Mouse (Mus musculus): ENCODE measurements around the gene Flnc. TPM values are rescaled to one million over a fixed set of nuclear protein-coding genes. Genes with fewer than 3 reads are reported as not detected.

Gene Flnc
- polyA plus RNA-seq, 1 experiment from 2014 or later, result 5.8 TPM

DNA sequence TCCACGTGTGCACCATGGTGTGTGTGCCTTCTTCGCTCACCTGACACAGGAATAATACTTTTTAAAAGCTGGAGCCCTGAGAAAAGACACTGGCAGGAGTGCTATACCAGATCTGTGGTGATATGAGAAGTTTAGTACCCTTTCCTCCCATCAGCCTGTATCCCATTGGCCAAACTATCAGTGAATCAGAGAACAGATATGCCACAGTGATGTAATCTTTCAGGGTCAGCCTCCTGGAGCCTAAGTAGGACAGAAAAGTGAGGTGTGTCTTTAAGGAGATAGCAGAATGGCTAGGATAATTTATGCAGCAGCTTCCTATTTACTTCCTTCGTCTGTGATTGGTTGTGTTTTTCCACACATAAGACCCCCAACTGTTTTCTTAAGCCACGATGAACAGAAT is 4.9 kb upstream of the Flnc start:
- 58% methylated on average over 4 of the region's 4 CpGs for WGBS
- Histone ChIP-seq H3K27me3 (ENCODE audit: control insufficient read depth, insufficient read depth, low read depth, low read length) (peaks cover 9% of the 10 kb centered on the region), H3K27ac (ENCODE audit: low read length) (no peak overlapping the region)

GRCm38 (mm10) chr6:29430681-29431420 is 2.2 kb upstream of the Flnc start:
- Histone ChIP-seq H3K27me3 (ENCODE audit: control insufficient read depth, insufficient read depth, low read depth, low read length) (peaks cover 21% of the 10 kb centered on the region), H3K27ac (ENCODE audit: low read length) (no peak overlapping the region), H3K4me1 (replicated peaks; ENCODE audit: control insufficient read depth, insufficient read depth, low read length) (peaks cover 15% of the 10 kb centered on the region), H3K9me3 (ENCODE audit: control insufficient read depth, low read length) (no peaks in the 10 kb centered on the region), H3K4me3 (ENCODE audit: low read length) (no peak overlapping the region), H3K9ac (ENCODE audit: low read length) (no peak overlapping the region), H3K36me3 (ENCODE audit: control insufficient read depth, insufficient read depth, low read length) (no peaks in the 10 kb centered on the region), H3K4me2 (ENCODE audit: low read depth, low read length) (no peak overlapping the region)
- no peak for ATAC-seq (ENCODE audit: low read depth)
- 55% methylated on average over 15 of the region's 15 CpGs for WGBS

More for the DNA sequence above, 4.9 kb upstream of the Flnc start:
- Histone ChIP-seq H3K4me3 (ENCODE audit: low read length) (no peak overlapping the region), H3K4me2 (ENCODE audit: low read depth, low read length) (no peak overlapping the region), H3K9ac (ENCODE audit: low read length) (no peak overlapping the region), H3K4me1 (replicated peaks; ENCODE audit: control insufficient read depth, insufficient read depth, low read length) (peaks cover 9% of the 10 kb centered on the region), H3K36me3 (ENCODE audit: control insufficient read depth, insufficient read depth, low read length) (no peaks in the 10 kb centered on the region), H3K9me3 (ENCODE audit: control insufficient read depth, low read length) (no peaks in the 10 kb centered on the region)
- ATAC-seq (ENCODE audit: low read depth), result no peak

- no peaks in the 10 kb centered on the region for H3K36me3 ChIP-seq (ENCODE audit: control insufficient read depth, insufficient read depth, low read length)
- 29% methylated on average over 5 of the region's 5 CpGs for WGBS
- no peak overlapping the region for H3K27ac ChIP-seq (ENCODE audit: low read length)
- no peak overlapping the region for H3K4me2 ChIP-seq (ENCODE audit: low read depth, low read length)
- H3K27me3 ChIP-seq (ENCODE audit: control insufficient read depth, insufficient read depth, low read depth, low read length), result peaks cover 21% of the 10 kb centered on the region
- no peak overlapping the region for H3K4me3 ChIP-seq (ENCODE audit: low read length)
- ATAC-seq (ENCODE audit: low read depth), result no peak
- H3K9me3 ChIP-seq (ENCODE audit: control insufficient read depth, low read length), result no peaks in the 10 kb centered on the region
- H3K4me1 ChIP-seq (replicated peaks; ENCODE audit: control insufficient read depth, insufficient read depth, low read length), result peaks cover 21% of the 10 kb centered on the region
- H3K9ac ChIP-seq (ENCODE audit: low read length), result no peak overlapping the region
Observed at GRCm38 (mm10) chr6:29431473-29431872, 1.6 kb upstream of the Flnc start.

GRCm38 (mm10) chr6:29432156-29432555 is 900 bp upstream of the Flnc start:
- no peak overlapping the region for H3K4me3 ChIP-seq (ENCODE audit: low read length)
- ATAC-seq (ENCODE audit: low read depth), result no peak
- H3K36me3 ChIP-seq (ENCODE audit: control insufficient read depth, insufficient read depth, low read length), result no peaks in the 10 kb centered on the region
- peaks cover 23% of the 10 kb centered on the region for H3K4me1 ChIP-seq (replicated peaks; ENCODE audit: control insufficient read depth, insufficient read depth, low read length)
- H3K27ac ChIP-seq (ENCODE audit: low read length), result no peak overlapping the region
- 21% methylated on average over 3 of the region's 3 CpGs for WGBS
- no peak overlapping the region for H3K9ac ChIP-seq (ENCODE audit: low read length)
- no peaks in the 10 kb centered on the region for H3K9me3 ChIP-seq (ENCODE audit: control insufficient read depth, low read length)
- peaks cover 21% of the 10 kb centered on the region for H3K27me3 ChIP-seq (ENCODE audit: control insufficient read depth, insufficient read depth, low read depth, low read length)
- H3K4me2 ChIP-seq (ENCODE audit: low read depth, low read length), result no peak overlapping the region

GRCm38 (mm10) chr6:29432676-29433037 is 399 bp upstream of the Flnc start:
- Histone ChIP-seq H3K4me3 (ENCODE audit: low read length) (peak overlapping the region; percentile 65), H3K4me1 (replicated peaks; ENCODE audit: control insufficient read depth, insufficient read depth, low read length) (peaks cover 23% of the 10 kb centered on the region), H3K9me3 (ENCODE audit: control insufficient read depth, low read length) (no peaks in the 10 kb centered on the region), H3K27ac (ENCODE audit: low read length) (no peak overlapping the region), H3K36me3 (ENCODE audit: control insufficient read depth, insufficient read depth, low read length) (no peaks in the 10 kb centered on the region), H3K4me2 (ENCODE audit: low read depth, low read length) (peak overlapping the region; percentile 94), H3K27me3 (ENCODE audit: control insufficient read depth, insufficient read depth, low read depth, low read length) (peaks cover 21% of the 10 kb centered on the region), H3K9ac (ENCODE audit: low read length) (peak overlapping the region; percentile 74)
- ATAC-seq (ENCODE audit: low read depth), result no peak

GRCm38 (mm10) chr6:29433804-29434795 is 1.0 kb downstream of the Flnc start:
- no peaks in the 10 kb centered on the region for H3K36me3 ChIP-seq (ENCODE audit: control insufficient read depth, insufficient read depth, low read length)
- H3K9me3 ChIP-seq (ENCODE audit: control insufficient read depth, low read length), result no peaks in the 10 kb centered on the region
- peak overlapping the region; percentile 45; the same call in 1 of the 2 replicates for H3K27ac ChIP-seq (ENCODE audit: low read length)
- H3K9ac ChIP-seq (ENCODE audit: low read length), result peak overlapping the region; percentile 74
- no peak for ATAC-seq (ENCODE audit: low read depth)
- peaks cover 23% of the 10 kb centered on the region for H3K4me1 ChIP-seq (replicated peaks; ENCODE audit: control insufficient read depth, insufficient read depth, low read length)
- peak overlapping the region; percentile 94 for H3K4me2 ChIP-seq (ENCODE audit: low read depth, low read length)
- 7% methylated on average over 27 of the region's 27 CpGs for WGBS
- peak overlapping the region; percentile 65 for H3K4me3 ChIP-seq (ENCODE audit: low read length)
- H3K27me3 ChIP-seq (ENCODE audit: control insufficient read depth, insufficient read depth, low read depth, low read length), result peaks cover 21% of the 10 kb centered on the region

DNA sequence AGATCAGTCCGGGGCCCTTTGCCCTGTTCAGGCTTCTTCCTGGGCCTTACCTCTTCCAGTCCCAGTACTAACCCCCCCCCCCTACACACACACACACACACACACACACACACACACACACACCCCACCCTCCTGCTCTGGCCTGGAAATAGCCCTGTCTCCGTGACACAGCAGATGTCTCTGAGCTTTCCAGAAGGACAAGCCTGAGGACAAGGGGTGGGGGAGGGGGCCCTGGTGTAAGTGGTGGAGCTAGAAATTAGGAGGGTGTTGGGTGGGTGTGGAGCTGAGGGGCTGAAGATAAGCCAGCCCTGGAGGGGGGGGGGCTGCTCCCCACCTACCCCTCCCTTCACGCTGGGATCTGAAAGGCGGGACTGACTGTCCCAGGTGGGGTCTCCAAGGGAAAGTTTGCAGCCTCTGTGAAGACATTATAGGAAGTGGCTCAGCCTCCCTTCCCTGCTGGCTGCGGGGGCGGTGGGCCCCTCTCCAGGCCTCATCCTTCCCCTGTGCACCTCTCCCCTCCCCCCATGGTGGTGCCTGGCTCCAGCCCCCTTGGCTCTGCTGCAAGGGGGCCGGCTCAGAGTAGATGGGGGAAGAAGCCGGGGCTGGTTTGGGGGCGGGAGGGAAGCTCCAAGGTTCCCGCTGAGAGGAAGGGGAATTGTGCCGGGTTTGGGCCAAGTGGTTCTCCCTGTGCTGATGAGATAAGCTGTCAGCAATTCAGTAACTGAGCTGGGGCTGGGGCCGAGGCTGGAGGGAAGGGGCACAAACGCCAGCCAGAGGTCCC is 2.0 kb downstream of the Flnc start:
- H3K4me1 ChIP-seq (replicated peaks; ENCODE audit: control insufficient read depth, insufficient read depth, low read length), result peaks cover 23% of the 10 kb centered on the region
- peak overlapping the region; percentile 62 for H3K27ac ChIP-seq (ENCODE audit: low read length)
- H3K27me3 ChIP-seq (ENCODE audit: control insufficient read depth, insufficient read depth, low read depth, low read length), result peaks cover 21% of the 10 kb centered on the region
- peak overlapping the region; percentile 56 for H3K9ac ChIP-seq (ENCODE audit: low read length)
- no peaks in the 10 kb centered on the region for H3K36me3 ChIP-seq (ENCODE audit: control insufficient read depth, insufficient read depth, low read length)
- peak overlapping the region; percentile 65 for H3K4me3 ChIP-seq (ENCODE audit: low read length)
- H3K4me2 ChIP-seq (ENCODE audit: low read depth, low read length), result peak overlapping the region; percentile 94
- WGBS, result 4% methylated on average over 13 of the region's 13 CpGs
- peak; percentile 74 for ATAC-seq (ENCODE audit: low read depth)
- H3K9me3 ChIP-seq (ENCODE audit: control insufficient read depth, low read length), result no peaks in the 10 kb centered on the region

DNA sequence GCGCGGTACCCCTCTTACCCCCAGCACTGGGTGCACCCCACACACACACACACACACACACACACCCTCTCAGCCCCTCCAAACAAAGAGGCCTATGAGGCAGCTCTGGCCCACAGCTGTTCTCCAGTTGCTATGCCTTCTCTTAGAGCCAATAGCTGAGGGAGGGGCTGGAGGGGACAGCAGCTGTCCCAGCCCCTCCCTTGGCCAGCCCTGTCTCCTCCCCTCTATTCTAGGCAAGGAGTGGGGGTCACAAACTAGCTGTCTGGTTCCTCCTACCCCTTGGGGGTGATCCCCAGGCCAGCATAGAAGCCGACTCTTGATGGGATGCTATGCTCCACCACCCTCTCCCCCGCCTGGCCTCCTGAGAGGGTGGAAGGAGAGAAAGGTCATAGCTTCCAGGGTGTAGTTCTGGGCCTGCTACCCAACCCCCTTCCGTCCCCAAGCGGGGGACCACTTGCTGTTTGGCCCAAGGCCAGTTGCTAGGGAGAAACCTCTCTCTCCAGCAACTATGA is 2.9 kb downstream of the Flnc start:
- no peaks in the 10 kb centered on the region for H3K36me3 ChIP-seq (ENCODE audit: control insufficient read depth, insufficient read depth, low read length)
- H3K27me3 ChIP-seq (ENCODE audit: control insufficient read depth, insufficient read depth, low read depth, low read length), result peaks cover 21% of the 10 kb centered on the region
- peak overlapping the region; percentile 94 for H3K4me2 ChIP-seq (ENCODE audit: low read depth, low read length)
- H3K27ac ChIP-seq (ENCODE audit: low read length), result peak overlapping the region; percentile 62
- H3K4me3 ChIP-seq (ENCODE audit: low read length), result peak overlapping the region; percentile 65
- no peaks in the 10 kb centered on the region for H3K9me3 ChIP-seq (ENCODE audit: control insufficient read depth, low read length)
- WGBS, result 14% methylated on average over 6 of the region's 6 CpGs
- ATAC-seq (ENCODE audit: low read depth), result peak; percentile 47
- peaks cover 23% of the 10 kb centered on the region for H3K4me1 ChIP-seq (replicated peaks; ENCODE audit: control insufficient read depth, insufficient read depth, low read length)
- peak overlapping the region; percentile 56; the same call in 1 of the 2 replicates for H3K9ac ChIP-seq (ENCODE audit: low read length)
